Mouse (Mus musculus) lung, postnatal 25 days (tissue): Measurements from ENCODE around the gene Acin1.

Experiments used
- DNase-seq: peaks from one replicate; pipeline ENCODE4 v3.0.0; 2022; ENCODE audit warnings: low spot score

The Acin1 gene

GRCm38 (mm10) chr14:54698733-54699132 is 12.0 kb upstream of the Acin1 start, which contains the start of gene Gm29776:
Gene Gm29776 (minus strand): TSS chr14:54698833.
- no peak for DNase-seq

GRCm38 (mm10) chr14:54696752-54697151 is 10.0 kb upstream of the Acin1 start:
- DNase-seq: no peak

DNA sequence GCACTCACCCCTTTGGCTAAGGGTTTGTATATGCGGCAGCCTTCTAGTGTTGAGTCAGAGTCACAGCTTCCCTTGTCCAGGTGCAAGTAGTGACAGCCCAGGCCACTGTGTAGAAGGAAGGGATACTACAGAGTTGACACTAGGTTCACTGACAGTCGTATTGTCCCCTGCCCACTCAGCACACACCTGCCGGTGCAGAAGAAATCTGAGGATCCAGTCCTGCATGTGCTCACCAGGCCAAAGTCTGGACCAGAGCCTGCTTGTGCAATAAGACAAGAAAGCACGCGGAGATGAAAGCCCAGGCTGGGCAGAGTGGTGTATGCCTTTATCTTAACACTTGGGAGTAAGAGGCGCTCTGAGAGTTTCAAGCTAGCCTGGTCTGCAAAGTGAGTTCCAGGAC is 8.3 kb upstream of the Acin1 start:
- DNase-seq: no peak

- DNase-seq: no peak
Measured at GRCm38 (mm10) chr14:54687251-54687650, 520 bp upstream of the Acin1 start.

- peak; percentile 77 for DNase-seq
Measured at GRCm38 (mm10) chr14:54686063-54686521, 639 bp downstream of the Acin1 start, which contains the start of gene 1700123O20Rik. Gene 1700123O20Rik (plus strand): TSS chr14:54686216.

DNA sequence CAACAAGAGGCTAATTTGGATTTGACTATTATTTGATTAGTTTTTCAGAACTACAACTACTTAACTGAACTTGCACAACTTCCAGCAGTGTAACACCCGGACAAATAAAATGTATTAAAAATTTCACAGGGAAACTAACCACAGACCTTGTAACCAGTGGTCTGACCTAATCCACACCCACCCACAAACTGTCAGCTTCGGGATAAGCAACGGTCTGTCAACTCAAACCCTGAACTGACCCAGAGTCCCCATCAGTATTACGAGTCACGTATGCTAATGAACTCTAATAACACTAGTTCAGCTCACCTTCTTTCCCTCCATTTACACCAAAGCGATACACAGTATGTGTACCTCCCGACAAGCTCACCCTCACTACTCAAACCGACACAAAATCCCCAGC is 1.3 kb downstream of the Acin1 start:
- DNase-seq: no peak

DNA sequence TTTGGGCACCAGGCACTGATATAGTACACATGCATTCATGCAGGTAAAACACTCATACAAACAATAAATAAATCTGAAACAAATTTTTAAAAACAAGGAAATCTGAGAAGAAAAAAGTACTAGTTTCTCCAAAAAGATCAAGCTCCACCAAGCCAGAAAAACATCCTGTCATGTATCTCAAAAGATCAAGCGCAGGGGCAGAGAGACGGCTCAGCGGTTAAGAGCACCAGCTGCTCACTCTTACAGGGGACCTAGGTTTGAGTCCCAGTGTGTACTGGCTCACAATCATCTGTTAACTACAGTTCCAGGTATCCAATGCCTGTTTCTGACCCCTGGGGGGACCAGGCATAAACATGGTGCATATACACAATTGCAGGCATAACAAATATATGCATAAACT is 4.3 kb downstream of the Acin1 start:
- DNase-seq: no peak

DNA sequence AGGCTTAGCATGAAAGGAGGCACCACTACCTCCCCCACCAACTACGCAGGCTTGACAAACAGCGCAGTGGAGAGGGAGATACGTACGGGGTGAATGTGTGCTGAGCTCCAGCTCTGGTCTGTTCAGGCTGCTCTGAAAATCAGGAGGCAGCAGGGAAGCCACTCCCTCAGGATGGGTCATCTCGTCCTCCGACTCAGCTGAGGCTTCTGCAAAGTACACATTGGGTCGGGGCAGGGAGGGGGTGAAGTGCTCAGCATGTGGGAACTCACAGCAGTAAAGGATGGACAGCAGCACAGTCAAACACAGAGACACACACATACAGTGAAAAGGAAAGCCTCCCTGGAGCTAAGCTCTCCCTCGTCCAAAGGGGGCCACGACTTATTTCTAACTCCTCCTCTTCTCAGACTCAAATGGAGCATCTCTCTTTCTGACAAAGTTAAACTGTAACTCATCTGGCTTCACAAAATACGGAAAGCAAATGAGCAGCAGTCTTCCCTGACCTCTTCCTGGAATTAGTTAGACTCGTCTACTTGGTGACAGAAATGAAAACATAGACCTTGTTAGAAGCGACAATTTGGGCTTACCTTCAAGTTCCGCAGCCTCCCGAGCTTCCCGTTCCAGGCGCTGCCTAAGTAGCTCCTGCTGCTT is 8.0 kb downstream of the Acin1 start:
- no peak for DNase-seq

- DNase-seq: no peak
Measured at GRCm38 (mm10) chr14:54676290-54676689, 10.4 kb downstream of the Acin1 start.

DNA sequence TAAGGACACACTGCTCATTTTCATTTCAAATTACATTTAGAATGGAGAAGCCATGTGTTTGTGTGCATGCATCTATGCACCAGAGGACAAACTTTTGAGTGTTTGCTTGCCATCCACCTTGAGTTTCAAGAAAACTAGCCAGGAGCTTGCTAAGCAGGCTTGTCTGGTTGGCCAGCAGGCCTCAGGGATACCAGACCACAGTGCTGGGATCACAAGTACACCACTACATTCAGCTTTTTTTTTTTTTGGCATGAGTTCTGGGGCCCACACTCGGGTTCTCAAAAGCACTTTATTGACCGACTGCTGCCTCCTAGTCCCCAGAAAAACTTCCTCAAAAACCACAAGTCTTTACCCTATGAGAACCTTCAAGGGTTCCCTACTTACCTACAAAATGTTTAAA is 12.4 kb downstream of the Acin1 start:
- DNase-seq: peak; percentile 44

GRCm38 (mm10) chr14:54669381-54669780 is 17.4 kb downstream of the Acin1 start:
- DNase-seq: peak; percentile 65

DNA sequence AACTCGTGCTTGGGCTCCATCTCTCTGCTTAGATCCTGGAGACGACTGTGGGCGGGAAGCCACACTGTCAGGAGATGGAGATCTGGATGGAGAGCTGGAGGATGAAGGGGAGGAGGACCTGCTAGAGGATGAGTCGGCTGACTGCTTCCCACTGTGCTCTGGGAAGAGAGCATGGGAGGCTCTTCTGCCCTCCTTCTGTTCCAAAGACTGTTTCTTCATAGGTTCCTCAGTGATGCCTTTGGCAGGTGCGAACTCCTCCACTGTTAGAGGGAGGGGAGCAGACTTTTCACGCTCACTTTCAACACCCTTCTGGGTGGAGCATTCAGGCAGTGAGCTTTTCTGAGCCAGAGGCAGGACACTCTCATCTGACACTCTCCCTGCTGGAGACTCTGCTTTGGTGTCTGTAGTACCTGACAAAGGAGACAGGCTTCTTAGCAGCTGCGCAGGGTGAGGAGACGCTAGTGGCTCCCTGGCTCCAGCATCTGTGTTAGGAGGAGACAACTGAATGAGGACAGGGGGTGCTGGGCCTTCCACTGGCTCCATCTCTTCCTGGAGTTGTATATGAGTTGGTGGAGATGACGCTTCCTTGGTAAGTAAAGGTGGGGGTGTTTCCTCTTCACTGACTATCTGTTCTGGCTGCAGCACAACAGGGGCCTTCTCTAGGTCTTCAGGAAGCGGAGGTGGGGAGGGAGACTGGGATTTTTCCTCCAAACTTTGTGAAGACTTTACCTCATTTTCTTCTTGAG is 22.1 kb downstream of the Acin1 start:
- no peak for DNase-seq

DNA sequence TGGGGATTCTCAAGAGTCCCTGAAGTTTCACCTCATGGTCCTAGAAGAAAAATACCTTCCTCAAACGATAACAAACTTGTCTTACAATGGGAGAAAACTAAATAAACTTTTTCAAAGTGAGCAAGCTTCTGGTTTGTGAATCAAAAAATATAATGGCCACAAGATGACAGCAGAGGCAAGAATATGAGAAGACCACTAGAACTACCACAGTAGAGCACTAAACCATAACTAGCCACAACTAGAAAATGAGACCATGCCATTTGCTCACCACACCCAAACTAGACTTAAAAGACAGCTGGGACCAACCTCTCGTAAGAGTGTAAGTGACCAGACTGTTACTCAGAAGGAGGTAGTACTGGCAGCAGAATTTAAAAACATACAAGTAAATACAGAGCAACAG is 26.7 kb downstream of the Acin1 start:
- DNase-seq: peak; percentile 38

DNA sequence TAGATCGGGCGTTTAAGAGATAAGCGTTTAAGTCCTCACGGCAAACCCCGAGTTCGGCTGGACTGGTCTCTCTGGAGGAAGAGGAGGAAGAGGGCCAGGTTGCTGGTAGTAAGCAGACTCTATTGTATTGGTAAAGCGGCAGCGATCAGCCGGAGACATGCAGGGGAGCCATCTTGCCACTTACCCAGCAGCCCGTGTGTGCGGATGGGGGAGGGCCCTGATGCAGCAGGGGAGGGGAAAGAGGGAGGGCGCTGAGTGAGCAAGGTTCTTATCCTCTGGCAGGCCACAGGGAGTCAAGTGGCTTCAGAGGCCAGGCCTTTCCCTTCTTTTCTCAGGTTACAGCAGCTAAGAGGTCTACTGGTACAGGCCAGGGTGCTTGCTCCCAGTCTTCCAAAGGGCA is 33.2 kb downstream of the Acin1 start:
- DNase-seq: peak; percentile 90

DNA sequence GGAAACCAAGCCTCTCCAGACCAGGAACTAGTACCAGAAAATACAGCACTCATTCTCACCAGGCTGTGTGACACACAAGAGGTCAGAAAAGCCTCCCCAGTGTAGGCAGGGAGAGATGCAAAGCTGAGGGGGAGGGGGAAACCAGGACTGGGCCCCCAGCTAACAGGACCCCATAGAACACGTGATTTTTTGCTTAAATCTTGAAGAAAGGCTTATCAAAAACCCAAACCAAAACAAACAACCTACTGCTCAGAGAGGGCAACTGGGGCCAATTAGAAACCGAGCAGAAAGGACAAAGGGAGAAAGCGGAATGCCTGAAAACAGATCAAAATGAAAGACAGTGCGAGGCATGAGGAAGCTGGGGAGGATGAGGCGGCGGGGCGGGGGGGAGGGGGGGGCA is 33.9 kb downstream of the Acin1 start:
- DNase-seq: no peak

DNA sequence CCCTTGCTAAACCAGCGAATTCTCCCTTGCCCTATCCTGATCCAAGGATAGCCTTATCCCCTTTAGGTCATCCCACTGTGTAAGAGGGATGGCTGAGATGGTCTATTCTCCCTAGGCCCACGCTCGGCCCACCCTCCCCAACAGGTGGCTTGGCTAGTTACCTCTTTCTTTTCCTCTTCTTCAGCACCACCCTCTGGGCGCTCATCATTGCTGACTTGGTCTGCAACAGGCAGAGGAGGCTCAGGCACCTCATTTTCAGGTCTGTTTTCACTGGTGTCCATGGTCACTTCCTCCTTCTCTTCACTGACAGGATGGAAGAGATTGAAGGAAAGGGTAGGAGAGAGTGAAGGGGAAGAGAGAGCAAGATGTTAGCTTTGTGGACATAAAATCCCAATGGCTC is 35.2 kb downstream of the Acin1 start:
- no peak for DNase-seq

- peak; percentile 91 for DNase-seq
Measured at GRCm38 (mm10) chr14:54650621-54651454, 35.9 kb downstream of the Acin1 start.

- no peak for DNase-seq
Measured at GRCm38 (mm10) chr14:54647900-54648299, 38.8 kb downstream of the Acin1 start.

- DNase-seq: peak; percentile 65
Measured at GRCm38 (mm10) chr14:54646898-54647636, 39.7 kb downstream of the Acin1 start.

DNA sequence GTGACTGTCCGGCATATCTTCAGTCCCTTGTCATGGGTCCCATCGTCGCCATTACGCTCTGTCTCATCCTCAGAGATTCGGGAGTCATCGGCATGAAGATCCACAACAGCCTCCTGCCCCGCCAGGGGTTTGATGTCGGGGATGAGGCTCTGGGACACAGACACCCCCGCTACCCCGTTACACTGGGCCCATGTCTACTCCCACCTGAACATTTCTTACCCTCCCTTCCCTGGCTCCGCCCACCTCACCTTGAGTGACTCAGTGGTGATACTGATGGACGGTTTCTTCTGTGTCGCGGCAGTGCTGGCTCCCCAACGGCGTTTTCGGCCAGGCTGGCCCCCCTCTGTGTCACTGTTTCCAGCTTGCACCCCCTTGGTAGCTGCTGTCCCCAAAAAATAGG is 40.3 kb downstream of the Acin1 start:
- DNase-seq: no peak

- DNase-seq: no peak
Measured at GRCm38 (mm10) chr14:54644294-54644693, 42.4 kb downstream of the Acin1 start.

DNA sequence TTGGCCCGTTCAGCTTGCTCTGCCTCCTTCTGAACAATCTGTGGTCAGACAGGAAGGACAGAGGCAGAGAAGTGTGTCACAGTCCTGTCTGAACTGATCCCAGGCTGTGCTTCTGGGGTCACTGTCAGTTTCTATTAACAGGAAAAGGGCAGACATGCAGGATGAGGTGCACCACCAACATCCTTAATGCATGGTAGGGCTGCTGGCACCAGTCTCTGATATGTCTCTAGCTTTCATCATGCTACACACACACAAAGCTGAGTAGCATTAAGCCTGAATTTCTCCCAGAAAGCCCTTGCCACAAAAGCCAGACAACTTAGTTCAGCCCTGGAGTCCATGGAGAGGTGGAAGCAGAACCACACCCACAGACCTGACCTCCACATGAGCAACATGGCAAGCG is 43.7 kb downstream of the Acin1 start:
- DNase-seq: no peak
